Mouse (Mus musculus) embryonic facial prominence, embryonic 13.5 days (tissue): ENCODE measurements around the gene Prpf38a. TPM values are rescaled to one million over a fixed set of nuclear protein-coding genes. Genes with fewer than 3 reads are reported as not detected.

Experiments
- ATAC-seq: fragments of 200-750 bp; cut with Nextera tagmentation; 2 replicates; pipeline ENCODE4 v1.8.0; 2017; ENCODE audit warnings: low read depth; ENCODE audit not compliant: insufficient number of reproducible peaks, insufficient read depth, low FRiP score, low TSS enrichment
- H3K27ac ChIP-seq: fragments of 300-500 bp; sonication (generic); 2 replicates; pipeline ENCODE4 v1.5.1; 2015; ENCODE audit warnings: moderate library complexity, mild to moderate bottlenecking, inconsistent platforms
- H3K27me3 ChIP-seq: fragments of 300-500 bp; sonication (generic); 2 replicates; pipeline ENCODE4 v1.6.1; 2015; ENCODE audit warnings: mild to moderate bottlenecking, inconsistent platforms
- H3K36me3 ChIP-seq: fragments of 300-500 bp; sonication (generic); 2 replicates; pipeline ENCODE4 v1.6.1; 2015; ENCODE audit warnings: mild to moderate bottlenecking, inconsistent platforms
- H3K4me1 ChIP-seq: fragments of 300-500 bp; sonication (generic); 2 replicates; pipeline ENCODE4 v1.6.1; 2015; ENCODE audit warnings: inconsistent platforms
- H3K4me2 ChIP-seq: fragments of 300-500 bp; sonication (generic); 2 replicates; pipeline ENCODE4 v1.6.1; 2015; ENCODE audit warnings: moderate library complexity, mild to moderate bottlenecking, inconsistent platforms
- H3K4me3 ChIP-seq: fragments of 300-500 bp; sonication (generic); 2 replicates; pipeline ENCODE4 v1.5.1; 2015; ENCODE audit warnings: mild to moderate bottlenecking, inconsistent platforms
- H3K9ac ChIP-seq: fragments of 300-500 bp; sonication (generic); 2 replicates; pipeline ENCODE4 v1.6.1; 2015; ENCODE audit warnings: mild to moderate bottlenecking, inconsistent platforms
- H3K9me3 ChIP-seq: fragments of 300-500 bp; sonication (generic); 2 replicates; pipeline ENCODE4 v1.6.1; 2016; ENCODE audit warnings: inconsistent platforms
- WGBS: fragments of 180-500 bp; shearing (Covaris S2); methylation state at CpG from one replicate; pipeline ENCODE4 v1.1.7; 2015; ENCODE audit warnings: mixed read lengths; 5-methylcytosine and 5-hydroxymethylcytosine counted together
- polyA plus RNA-seq: library from polyadenylated mRNA; unstranded; fragments of >200 nt; fragmentation: Nextera tagmentation; extraction: Ambion mirVana; gene quantifications from 2 replicates; pipeline ENCODE4 v1.2.1, GENCODE M21; 2015

Gene Prpf38a
- polyA plus RNA-seq, 1 experiment from 2014 or later, result 99.5 TPM

GRCm38 (mm10) chr4:108595785-108596184, 16.6 kb upstream of the Prpf38a start:
- H3K9ac ChIP-seq, result no peak overlapping the region
- no peak overlapping the region for H3K4me3 ChIP-seq
- 85% methylated on average over 1 of the region's 1 CpGs for WGBS
- H3K36me3 ChIP-seq, result peaks cover 27% of the 10 kb centered on the region
- no peak overlapping the region for H3K4me2 ChIP-seq
- H3K27me3 ChIP-seq, result no peaks in the 10 kb centered on the region
- no peak overlapping the region for H3K27ac ChIP-seq
- H3K4me1 ChIP-seq, result no peaks in the 10 kb centered on the region
- no peaks in the 10 kb centered on the region for H3K9me3 ChIP-seq
- ATAC-seq, result no peak

- H3K9me3 ChIP-seq, result no peaks in the 10 kb centered on the region
- no peak overlapping the region for H3K4me3 ChIP-seq
- H3K9ac ChIP-seq, result no peak overlapping the region
- 91% methylated on average over 2 of the region's 2 CpGs for WGBS
- H3K27ac ChIP-seq, result no peak overlapping the region
- H3K4me2 ChIP-seq, result no peak overlapping the region
- ATAC-seq, result no peak
- no peaks in the 10 kb centered on the region for H3K27me3 ChIP-seq
- peaks cover 13% of the 10 kb centered on the region for H3K36me3 ChIP-seq
- H3K4me1 ChIP-seq, result no peaks in the 10 kb centered on the region
These were observed 14.2 kb upstream of the Prpf38a start for GRCm38 (mm10) chr4:108593376-108593775.

GRCm38 (mm10) chr4:108579743-108580411, 741 bp upstream of the Prpf38a start:
- ATAC-seq, result no peak
- WGBS, result 1% methylated on average over 16 of the region's 16 CpGs
- H3K4me2 ChIP-seq, result peak overlapping the region; percentile 88
- H3K9me3 ChIP-seq, result no peaks in the 10 kb centered on the region
- H3K9ac ChIP-seq, result peak overlapping the region; percentile 82
- peaks cover 22% of the 10 kb centered on the region for H3K4me1 ChIP-seq
- peak overlapping the region; percentile 81 for H3K27ac ChIP-seq
- peaks cover 7% of the 10 kb centered on the region for H3K36me3 ChIP-seq
- peak overlapping the region; percentile 83 for H3K4me3 ChIP-seq
- no peaks in the 10 kb centered on the region for H3K27me3 ChIP-seq

GRCm38 (mm10) chr4:108572644-108573043, 6.5 kb downstream of the Prpf38a start:
- H3K4me3 ChIP-seq, result no peak overlapping the region
- no peaks in the 10 kb centered on the region for H3K27me3 ChIP-seq
- no peak overlapping the region for H3K27ac ChIP-seq
- H3K4me2 ChIP-seq, result no peak overlapping the region
- 98% methylated on average over 3 of the region's 3 CpGs for WGBS
- no peaks in the 10 kb centered on the region for H3K9me3 ChIP-seq
- ATAC-seq, result no peak
- no peak overlapping the region for H3K9ac ChIP-seq
- peaks cover 6% of the 10 kb centered on the region for H3K4me1 ChIP-seq
- peaks cover 57% of the 10 kb centered on the region for H3K36me3 ChIP-seq

- no peak for ATAC-seq
- H3K9me3 ChIP-seq, result no peaks in the 10 kb centered on the region
- H3K4me2 ChIP-seq, result no peak overlapping the region
- H3K27me3 ChIP-seq, result no peaks in the 10 kb centered on the region
- 83% methylated on average over 1 of the region's 1 CpGs for WGBS
- no peaks in the 10 kb centered on the region for H3K4me1 ChIP-seq
- H3K36me3 ChIP-seq, result peaks cover 80% of the 10 kb centered on the region
- no peak overlapping the region for H3K27ac ChIP-seq
- no peak overlapping the region for H3K4me3 ChIP-seq
- no peak overlapping the region for H3K9ac ChIP-seq
These were observed 14.1 kb downstream of the Prpf38a start for GRCm38 (mm10) chr4:108565026-108565425.

GRCm38 (mm10) chr4:108539701-108540100, 39.4 kb downstream of the Prpf38a start:
- no peak for ATAC-seq
- Histone ChIP-seq H3K4me3 (no peak overlapping the region), H3K9ac (no peak overlapping the region), H3K36me3 (peaks cover 11% of the 10 kb centered on the region), H3K9me3 (no peaks in the 10 kb centered on the region), H3K27me3 (no peaks in the 10 kb centered on the region), H3K4me2 (no peak overlapping the region), H3K4me1 (no peaks in the 10 kb centered on the region), H3K27ac (no peak overlapping the region)
- WGBS, result 47% methylated on average over 2 of the region's 2 CpGs

Other genes with a start within 250 kb of the Prpf38a start
- gene Shisal2a, start 196.0 kb downstream of the Prpf38a start, polyA plus RNA-seq, result 2.1 and 2.8 TPM in 2 replicates
- 86.0 and 102 TPM in 2 replicates for gene Gpx7, start 172.4 kb downstream of the Prpf38a start, polyA plus RNA-seq
- 103 and 125 TPM in 2 replicates for gene Tut4, start 119.9 kb downstream of the Prpf38a start, polyA plus RNA-seq
- gene Orc1, start 87 bp upstream of the Prpf38a start, polyA plus RNA-seq, result 12.3 and 12.7 TPM in 2 replicates
- 34.5 and 37.2 TPM in 2 replicates for gene Cc2d1b, start 40.6 kb upstream of the Prpf38a start, polyA plus RNA-seq
- gene 3110021N24Rik, start 140.3 kb upstream of the Prpf38a start, polyA plus RNA-seq, result 2.6 and 4.1 TPM in 2 replicates
- 6.6 and 7.2 TPM in 2 replicates for gene Zfyve9, start 201.5 kb upstream of the Prpf38a start, polyA plus RNA-seq